Mouse (Mus musculus) G1E (cell line): ENCODE data around the gene Hepacam2.

ENCODE experiments used
- CTCF ChIP-seq: IDR thresholded peaks from 2 replicates; pipeline ENCODE4 v1.5.1; 2012; ENCODE audit warnings: low read depth, low read length, inconsistent platforms, mixed read lengths
- GATA1 ChIP-seq: IDR thresholded peaks from 2 replicates; pipeline ENCODE4 v1.6.1; 2012; ENCODE audit warnings: borderline replicate concordance, low read length, inconsistent platforms, mixed read lengths
- GATA2 ChIP-seq: IDR thresholded peaks from 2 replicates; pipeline ENCODE4 v1.6.1; 2012; ENCODE audit warnings: low read depth, low read length, inconsistent platforms, borderline replicate concordance
- POLR2AphosphoS5 ChIP-seq: IDR thresholded peaks from 2 replicates; pipeline ENCODE4 v1.6.1; 2012; ENCODE audit warnings: low read depth, low read length, inconsistent platforms; ENCODE audit not compliant: insufficient replicate concordance
- TAL1 ChIP-seq: conservative IDR thresholded peaks from 2 replicates; pipeline ENCODE4 v1.6.1; 2012; ENCODE audit warnings: low read depth, low read length, inconsistent platforms, mixed read lengths

DNA sequence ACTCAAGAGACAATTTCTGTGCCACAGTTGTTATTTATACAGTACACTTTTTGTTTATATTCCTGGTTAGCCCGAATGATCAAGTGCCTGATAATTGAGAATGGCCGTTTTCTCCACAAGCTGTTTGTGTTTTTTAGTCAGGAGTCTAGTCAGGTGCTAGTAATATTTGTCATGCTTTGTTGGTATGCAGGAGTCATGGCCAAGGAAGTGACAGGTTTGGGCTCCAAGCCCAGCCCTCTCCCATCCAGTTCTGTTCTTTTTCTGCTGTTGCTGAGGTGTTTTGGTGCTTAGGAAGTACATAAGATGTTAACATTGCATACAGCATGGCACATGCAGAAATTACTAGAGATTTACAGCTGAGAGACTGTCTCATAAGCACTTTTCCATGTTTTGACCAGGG lies 41.4 kb upstream of the Hepacam2 start:
- no peak for TF ChIP-seq CTCF
- no peak for TF ChIP-seq POLR2AphosphoS5
- no peak for TF ChIP-seq TAL1
- no peak for TF ChIP-seq GATA1
- TF ChIP-seq GATA2: no peak
